Mouse (Mus musculus): ENCODE measurements around the gene Pkd1.

DNA sequence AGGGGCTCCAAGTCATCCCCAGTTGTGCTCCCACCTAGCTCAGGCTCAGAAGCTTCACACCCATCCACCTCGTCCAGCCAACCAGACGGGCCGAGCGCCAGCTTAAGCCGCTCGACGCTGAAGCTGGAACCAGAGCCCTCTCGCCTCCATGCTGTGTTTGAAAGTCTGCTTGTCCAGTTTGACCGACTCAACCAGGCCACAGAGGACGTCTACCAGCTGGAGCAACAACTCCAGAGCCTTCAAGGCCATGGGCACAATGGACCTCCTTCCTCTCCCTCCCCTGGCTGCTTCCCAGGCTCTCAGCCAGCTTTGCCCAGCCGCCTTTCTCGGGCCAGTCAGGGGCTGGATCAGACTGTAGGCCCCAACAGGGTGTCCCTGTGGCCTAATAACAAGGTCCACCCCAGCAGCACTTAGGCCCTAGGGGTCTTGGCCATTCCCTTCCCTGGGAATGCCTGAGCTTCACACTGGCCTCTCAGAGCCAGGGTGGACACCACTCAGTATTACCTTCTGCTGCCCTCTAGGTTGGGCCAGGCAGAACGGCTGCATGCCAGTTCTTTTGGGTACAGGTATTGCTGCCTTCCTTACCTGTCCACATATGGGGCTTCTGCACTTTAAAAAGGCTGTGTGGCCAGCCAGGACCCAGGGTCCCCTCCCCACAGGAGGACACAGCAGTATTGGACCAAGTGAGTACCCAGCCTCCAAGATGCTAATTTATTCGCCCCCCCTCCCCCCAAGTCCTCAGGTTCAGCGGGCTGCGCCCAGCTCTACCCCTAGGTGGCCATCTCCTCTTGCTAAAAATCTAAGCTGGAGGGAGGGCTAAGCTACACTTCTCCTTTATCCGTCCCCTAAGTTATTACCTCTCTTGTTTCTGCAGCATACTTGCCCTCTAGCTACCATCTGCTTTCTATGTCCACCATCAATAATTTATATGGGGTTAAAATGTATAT lies 45.8 kb downstream of the Pkd1 start:
- TF ChIP-seq CTCF (IDR thresholded peaks at IDR 0.05; ENCODE audit: insufficient read depth, low read length) (no peak), POLR2A (IDR thresholded peaks at IDR 0.05; ENCODE audit: borderline replicate concordance, extremely low read depth, low read depth, low read length) (no peak)
